In the genomic region with DNA sequence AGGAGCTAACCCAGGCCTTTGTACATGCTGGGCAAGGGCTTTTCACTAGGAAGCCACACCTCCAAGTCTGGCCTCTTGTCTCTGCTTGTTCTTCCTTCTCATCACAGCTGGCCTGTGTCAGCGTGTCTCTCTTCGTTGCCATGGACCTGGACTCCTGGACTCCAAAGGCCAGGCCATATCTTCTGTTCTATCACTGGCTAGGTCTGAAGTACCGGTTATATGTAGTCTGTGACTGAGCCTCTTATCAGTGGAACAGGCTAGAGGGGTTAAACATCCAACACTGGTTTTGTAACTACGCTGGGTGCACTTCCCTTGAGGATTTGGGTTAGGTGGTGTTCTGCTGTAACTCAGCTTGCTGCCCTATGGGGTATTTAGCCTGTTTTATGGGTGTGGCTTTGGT, we compare ENCODE assay signal across 12 mouse cellular contexts.
"Had no signal": no experiment of that assay in that cellular context is flagged by ENCODE, and none has a peak within 500 bp of the region (broad histone marks: within the 10 kb centered on the region; RNA-seq: fewer than 3 reads in every experiment).

No protein-coding gene starts in this region.

- H3K4me3 ChIP-seq: limb, embryonic 13.5 days; midbrain, embryonic 12.5 days; neural tube, embryonic 13.5 days had no signal

- H3K4me2 ChIP-seq: limb, embryonic 13.5 days; midbrain, embryonic 12.5 days; neural tube, embryonic 13.5 days had no signal

- H3K4me1 ChIP-seq: limb, embryonic 13.5 days; midbrain, embryonic 12.5 days; neural tube, embryonic 13.5 days had no signal

- H3K36me3 ChIP-seq: limb, embryonic 13.5 days; midbrain, embryonic 12.5 days; neural tube, embryonic 13.5 days had no signal

- H3K9ac ChIP-seq: limb, embryonic 13.5 days; liver, embryonic 14.5 days; midbrain, embryonic 12.5 days; neural tube, embryonic 13.5 days had no signal

- H3K9me3 ChIP-seq: limb, embryonic 13.5 days; midbrain, embryonic 12.5 days; neural tube, embryonic 13.5 days had no signal

- H3K27ac ChIP-seq: limb, embryonic 13.5 days; liver, embryonic 14.5 days; midbrain, embryonic 12.5 days; neural tube, embryonic 13.5 days had no signal

- ATAC-seq: midbrain, embryonic 16.5 days had no signal

- DNase-seq: kidney, adult 11 months; kidney, adult 9 months; kidney, postnatal 14 days; left cerebral cortex, postnatal 4 days; lung, adult 18-20 months; retina, postnatal 1 day; right cerebral cortex, postnatal 4 days had no signal
